Mouse (Mus musculus): ENCODE measurements around the gene Gpam. TPM values are rescaled to one million over a fixed set of nuclear protein-coding genes. Genes with fewer than 3 reads are reported as not detected.

The Gpam gene
- total RNA-seq, 2 experiments from 2014 or later: 192 to 213 TPM

DNA sequence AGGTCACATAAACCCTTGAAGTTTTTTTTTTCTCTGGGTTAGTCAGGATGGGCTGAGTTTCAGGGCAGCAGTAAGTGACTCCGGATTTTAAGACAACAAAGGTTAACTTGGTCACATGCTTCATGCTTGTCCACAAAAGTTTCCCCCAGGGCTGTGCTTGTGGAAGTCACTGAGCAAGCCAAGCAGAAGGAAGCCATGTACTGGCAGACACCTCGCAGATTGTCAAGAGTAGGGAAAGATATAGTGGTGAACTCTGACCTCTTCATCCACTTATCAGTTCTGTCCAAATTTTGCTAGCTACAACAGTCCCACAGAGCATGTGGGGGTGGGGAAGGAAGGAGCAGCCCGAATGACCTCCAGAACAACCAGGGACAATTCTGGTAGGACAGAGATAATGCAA lies 19.1 kb downstream of the Gpam start:
- DNase-seq (ENCODE audit: low spot score in 2 of 2): no peak

DNA sequence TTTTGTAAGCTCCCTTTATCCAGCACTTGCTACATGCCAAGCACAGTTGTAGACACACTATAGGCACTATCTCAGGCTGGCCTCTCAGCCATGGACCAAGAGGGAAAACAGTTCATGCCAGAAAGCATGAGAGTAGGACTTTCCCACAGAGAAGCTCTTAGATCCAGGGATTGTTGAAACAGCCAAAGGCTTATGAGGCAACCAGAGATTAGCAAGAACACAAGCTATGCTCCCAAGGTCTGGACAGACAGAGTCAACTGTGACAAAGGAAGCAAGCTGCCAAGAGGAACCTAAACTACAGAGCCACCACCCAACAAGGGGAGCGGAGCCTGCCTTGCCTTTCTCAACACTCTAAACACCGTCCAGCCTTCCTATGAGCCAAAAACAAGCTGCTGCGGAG lies 21.1 kb downstream of the Gpam start:
- DNase-seq (ENCODE audit: low spot score in 2 of 2): no peak

DNA sequence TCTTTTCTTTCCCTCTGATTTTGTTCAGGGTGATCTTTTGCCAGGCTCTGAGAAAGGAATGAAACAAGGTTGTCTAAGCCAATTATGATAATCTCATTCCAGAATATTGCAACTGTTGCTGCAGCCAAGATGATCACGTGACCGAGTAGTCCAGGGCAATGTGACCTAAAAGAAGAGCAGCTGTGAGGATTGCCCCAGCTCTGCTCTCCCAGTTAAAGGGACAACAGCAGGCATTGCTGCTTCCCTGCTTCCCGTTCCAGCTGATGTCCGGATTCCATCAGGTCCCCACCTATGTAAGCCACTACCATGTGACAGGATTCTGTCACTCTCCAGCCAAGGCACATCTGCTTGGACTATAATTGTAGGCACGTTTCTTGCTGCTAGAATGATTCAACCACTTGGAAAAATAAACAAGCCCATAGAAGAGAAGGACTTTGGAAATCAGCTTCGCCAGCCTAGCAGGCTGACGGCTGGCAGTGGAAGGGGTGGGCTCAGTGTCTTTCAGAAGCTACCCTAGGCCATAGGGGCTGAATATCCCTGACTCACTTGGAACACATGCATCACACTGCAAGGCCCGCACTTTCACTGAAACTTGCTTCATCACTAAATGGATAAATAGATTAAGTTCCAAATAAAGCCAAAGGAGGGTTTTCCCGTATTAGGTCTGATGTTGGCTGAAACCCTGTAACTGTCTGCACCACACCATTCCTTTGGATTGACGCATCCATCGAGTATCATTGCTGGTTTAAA lies 23.8 kb downstream of the Gpam start:
- DNase-seq (ENCODE audit: low spot score in 2 of 2): no peak

DNA sequence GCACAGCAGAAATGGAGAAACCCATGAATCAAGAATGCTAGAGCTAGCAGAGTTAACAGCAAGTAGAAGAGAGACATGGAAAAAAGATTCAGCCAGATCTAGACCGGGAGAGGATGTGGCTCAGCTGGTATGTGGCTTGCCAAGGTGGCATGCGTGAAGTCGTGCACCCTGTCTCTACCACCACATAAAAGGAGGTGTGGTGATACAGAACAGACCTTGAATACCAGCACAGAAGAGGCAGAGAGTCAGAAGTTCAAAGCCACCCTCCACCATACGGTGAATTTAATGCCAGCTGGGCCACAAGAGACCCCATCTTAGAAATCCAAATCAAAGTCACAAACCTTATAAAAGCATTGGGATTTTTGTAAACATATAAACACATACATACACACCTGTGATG lies 25.4 kb downstream of the Gpam start:
- DNase-seq (ENCODE audit: low spot score in 2 of 2): no peak

DNA sequence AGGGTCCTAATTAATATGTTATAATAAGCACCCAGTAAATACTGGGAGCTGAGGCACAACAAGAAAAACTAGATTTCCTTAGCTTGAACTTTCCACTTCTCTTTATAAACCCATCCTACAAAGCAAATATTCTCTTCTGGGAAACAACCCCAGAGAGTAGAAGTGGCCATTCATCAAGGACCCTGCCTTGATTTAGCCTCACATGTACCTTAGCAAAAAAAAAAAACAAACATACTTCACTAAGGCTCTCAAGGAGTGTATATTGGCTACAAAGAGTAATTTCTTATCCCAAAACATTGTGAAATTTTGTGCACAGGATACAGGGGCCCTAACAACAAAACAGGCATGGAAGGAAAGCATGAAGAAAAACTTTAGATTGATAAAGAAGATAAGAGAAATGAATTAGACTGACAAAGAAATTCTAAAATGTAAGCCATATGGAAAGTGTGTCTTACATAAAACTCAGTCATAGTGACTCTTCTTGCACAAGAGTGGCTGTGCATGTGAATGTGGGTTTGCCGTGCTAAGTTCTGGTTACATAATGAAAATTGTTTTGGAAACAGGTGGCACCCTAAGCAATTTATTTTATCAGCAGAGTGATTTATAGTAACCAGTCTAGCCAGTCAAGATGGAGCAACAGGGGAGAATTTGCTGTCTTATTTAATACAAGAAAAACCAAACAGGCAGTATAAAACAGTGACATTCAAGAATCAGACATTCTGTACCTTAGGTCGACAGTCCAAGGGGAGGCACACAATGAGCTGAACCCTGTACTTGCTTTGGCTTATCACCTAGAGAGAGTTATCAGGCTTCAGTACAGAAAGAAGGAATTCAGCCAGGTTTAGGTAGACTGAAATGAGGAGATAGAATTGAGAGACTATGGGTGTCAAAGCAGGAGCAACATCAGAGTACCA lies 26.6 kb downstream of the Gpam start:
- no peak for DNase-seq (ENCODE audit: low spot score in 2 of 2)

DNA sequence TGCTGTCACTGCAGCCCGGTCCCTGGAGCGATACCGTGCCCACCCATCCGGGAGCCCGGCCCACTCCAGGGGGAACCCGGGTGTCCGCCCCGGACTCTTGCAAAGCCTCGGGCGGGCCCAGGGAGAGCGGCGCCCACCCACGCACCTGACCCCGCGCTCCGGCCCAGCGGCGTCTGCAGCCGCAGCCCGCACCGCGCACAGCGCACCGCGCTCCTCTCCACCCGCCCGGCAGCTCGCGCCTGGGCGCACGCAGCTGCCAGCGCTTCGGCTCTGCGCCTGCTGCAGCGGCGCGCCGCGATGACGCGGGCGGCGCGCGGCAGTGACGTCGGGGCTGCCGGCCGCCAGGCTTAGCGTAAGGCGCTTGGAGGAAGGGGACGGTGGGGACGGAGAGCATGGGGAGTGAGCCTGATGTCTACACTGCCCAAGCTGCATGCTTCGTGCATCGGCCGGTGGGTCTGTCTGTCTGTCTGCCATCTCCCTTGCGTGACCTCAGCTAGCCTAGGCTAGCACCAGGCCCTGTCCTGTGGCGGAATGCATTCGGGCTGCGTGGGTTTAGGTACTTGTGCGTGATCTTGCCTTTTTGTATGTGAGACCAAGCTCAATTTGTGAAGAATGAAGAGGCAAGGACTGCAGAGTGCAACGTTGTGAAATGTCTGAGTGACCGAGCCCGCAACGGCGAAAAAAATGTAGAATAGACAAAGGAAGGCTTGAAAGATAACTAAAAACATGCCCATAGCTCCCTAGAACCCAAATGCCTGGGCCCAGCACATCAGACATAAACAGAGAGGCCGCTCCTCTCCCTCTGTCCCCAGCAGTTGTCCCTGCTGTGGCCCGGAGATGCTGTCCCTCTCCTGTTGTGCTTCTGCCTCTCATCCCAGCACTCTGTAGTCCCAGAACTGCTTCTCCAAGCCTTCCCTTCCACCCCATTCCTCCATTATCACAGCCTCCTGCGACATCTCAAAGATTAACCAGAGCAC lies 27.6 kb downstream of the Gpam start:
- DNase-seq (ENCODE audit: low spot score in 2 of 2): peak; percentile 60 to 63

DNA sequence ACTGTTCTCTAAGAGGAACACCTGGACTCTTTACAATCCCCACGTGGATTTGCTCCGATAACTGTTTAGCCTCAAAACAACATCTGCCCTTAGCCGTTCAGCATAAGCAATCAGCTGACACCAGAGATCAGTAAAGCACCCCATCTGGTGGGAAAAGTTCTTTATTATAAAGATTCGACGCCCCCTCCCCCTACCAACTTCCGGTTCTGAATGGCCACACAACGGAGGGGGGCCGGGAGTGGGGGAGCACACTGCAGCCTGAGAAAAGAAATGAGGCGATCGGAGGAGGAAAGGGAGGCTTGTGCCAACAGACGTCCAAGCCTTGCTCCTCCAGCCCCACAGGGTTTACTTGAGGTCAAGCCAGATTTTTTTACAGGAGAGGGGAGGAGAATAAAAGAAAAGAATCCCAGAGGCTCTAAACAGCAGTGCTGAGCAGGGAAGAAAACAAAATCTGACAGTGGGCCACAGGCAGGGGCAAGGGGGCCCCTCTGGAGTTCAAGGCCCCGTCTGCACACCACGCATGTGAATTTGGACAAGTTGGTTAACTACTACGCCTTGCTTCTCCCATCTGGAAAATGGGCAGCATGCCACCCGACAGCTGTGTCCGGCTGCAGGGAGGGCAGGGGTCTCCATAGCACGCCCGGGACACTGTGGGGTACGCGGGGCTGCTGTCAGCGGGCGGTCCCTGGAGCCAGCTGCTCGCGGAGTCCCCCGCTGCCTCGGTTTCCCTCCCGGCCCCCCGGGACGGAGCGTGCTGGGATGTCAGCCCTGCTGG lies 28.4 kb downstream of the Gpam start:
- DNase-seq (ENCODE audit: low spot score in 2 of 2): peak in 1 of 2 experiments; percentile 33

DNA sequence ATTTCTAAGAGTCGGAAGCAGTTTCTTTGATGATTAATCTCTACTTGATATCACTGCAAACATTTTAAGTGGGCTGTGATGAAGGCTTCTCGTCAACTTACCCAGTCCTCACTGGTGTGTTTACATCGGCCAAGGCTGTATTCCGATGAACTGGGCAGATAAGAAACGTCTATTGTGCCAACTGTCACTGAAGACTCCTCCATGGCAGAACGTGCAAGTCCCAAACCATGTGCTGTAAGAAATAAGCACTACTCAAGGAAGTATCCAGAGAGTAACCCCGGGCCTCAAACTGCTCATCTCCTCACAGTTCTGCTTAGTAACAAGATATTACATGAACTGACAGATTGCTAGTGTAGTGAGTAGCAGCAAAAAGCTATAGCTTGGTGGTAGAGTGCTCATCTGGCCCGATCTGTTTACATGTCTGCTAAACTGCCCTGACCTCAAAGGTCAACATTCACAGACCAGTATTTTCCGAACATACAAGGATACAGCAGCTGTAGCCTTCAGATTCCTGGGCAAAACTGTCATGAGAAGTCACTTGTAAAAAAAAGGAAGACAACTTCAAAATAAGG lies 29.6 kb downstream of the Gpam start:
- no peak for DNase-seq (ENCODE audit: low spot score in 2 of 2)

DNA sequence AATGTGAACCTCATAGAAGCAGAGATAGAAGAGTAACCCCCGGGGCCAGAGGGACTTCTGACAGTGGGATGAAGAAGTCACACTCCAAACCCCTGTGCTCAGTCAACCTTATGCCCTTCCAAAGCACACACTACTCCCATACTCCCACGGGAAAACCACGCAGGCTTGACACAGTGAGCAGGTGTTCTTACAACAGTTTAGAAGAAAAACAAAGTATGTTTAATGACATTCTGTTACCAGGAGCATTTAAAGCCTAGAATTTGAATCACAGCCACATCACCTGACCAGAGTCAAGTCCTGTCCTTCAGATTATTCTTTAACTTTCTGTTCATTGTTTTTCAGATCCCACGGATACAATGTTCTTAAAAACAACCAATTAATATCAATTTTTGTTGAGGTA lies 30.4 kb downstream of the Gpam start:
- no peak for DNase-seq (ENCODE audit: low spot score in 2 of 2)

DNA sequence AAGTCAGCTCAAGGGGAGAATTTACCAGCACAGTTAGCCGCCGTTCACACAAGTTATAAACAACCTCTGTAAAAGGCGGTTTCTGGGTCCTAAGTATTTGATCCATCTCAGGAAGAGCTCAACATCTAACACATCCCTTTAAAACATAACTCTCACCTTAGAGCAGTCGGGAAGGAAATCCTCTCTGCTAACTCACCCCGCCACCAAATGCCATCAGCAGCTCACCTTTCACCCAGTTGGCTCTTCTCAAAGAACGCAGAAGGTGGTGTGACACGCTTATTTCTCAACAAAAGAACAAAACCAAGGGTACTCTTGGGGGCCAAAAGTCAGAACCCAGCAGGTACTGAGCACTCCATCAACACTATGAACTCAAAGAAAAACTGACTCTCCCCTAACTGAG lies 31.5 kb downstream of the Gpam start:
- DNase-seq (ENCODE audit: low spot score in 2 of 2): no peak

DNA sequence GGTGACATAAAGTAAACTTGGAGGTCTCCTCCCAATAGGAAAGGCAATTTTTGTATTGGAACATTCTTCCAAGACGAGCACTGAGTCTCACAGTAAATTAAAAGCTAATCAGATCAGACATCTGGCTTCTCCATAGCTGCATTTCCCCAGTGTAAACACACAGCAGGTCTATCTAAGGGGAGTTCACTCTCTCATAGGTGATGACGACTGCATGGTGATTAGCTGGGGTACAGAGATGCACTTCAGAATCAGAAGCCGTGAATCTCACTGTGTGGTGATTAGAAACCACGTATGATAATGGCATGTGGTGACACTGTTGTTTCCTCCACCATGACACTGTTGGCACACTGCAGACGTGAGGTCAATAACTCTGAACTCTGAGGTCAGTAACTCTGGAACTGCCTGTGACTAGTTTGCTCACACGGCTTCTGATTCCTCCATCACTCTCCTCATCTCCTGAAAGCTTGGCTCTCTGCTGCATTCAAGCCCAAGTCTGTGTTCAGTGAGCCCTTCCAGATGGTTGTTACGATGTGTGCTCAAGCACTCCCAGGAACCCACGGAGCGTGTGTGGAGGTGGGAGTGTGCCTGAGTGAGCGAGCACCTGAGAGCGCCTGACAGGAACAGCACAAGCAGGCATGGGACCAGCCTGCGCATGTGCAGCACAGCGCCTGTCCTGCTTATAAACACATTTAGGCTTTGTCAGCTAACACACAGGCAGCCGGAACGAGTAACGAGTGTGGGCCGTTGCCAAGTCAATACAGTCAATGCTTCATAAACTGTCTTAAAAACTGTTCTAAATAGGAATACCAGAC lies 35.2 kb downstream of the Gpam start:
- no peak for DNase-seq (ENCODE audit: low spot score in 2 of 2)

DNA sequence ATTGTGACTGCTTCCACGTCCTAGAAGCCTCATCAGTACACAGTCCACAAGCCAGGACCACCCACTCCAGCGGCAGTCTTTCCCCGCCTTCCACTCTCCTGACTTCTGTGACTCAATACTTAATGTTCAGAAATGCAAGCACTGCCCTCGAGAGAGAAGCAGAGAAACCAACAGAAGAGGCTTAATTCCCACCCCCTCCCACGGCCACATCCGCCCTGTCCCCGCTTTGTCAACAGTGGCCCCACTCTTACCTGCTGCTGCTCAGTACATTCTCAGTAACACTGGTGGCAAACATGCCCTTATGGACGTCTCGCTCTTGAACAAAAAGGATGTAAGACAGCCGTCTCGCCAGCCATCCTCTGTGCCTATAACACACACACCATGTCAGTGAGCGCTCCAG lies 36.2 kb downstream of the Gpam start:
- DNase-seq (ENCODE audit: low spot score in 2 of 2): no peak

DNA sequence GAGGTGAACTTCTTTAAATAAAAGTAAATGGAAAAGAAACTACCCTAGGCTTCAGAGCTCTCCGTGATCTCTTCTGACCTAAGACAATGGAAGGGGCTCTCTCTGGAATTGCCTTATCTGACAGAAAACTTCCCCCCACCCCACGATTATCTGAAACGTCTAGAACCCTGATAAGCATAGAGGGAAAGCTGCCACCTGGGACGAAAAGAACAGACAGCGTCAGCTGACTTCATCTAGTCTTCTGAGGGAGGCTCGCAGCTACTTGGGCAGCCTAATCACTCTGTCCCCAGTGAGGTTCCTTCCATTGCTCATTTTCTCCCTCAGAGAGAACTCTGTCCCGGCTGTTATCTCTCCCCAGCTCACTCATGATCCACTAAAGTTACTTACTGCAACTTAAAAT lies 36.9 kb downstream of the Gpam start:
- no peak for DNase-seq (ENCODE audit: low spot score in 2 of 2)

DNA sequence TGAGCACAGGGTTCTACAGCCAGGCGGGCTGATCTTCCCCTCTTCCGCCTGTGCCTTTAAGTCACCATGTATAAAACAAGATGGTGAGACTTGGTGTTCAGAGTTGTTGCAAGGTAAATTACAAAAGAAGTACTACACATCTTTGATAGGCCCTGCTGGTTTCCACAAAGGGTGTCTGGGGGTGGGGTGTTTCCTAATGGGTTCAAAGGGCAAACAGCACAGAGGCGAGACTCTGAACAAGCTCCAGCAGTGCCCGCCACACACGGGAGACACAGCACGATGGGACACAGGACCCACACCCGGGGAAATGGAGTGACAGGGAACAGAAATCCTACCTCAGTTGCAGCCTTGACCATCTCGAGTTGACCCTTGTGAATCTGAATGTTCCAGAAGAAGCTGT lies 39.3 kb downstream of the Gpam start:
- DNase-seq (ENCODE audit: low spot score in 2 of 2): no peak

DNA sequence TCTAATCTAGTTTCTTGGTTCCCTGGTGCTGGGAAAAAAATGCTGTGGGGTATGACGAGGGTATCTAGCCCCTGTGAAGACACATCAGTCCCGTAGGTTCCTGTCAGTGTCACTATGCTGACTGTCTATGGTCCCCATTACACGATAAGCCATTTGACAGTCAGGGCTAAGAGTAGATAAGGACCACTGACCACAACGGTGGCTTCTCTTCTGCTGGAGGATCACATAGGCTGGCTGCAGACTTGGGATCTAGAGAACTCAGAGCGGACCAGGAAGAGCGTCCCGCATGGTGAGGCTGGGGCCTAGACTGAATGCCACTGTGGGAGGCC lies 41.2 kb downstream of the Gpam start:
- no peak for DNase-seq (ENCODE audit: low spot score in 2 of 2)

DNA sequence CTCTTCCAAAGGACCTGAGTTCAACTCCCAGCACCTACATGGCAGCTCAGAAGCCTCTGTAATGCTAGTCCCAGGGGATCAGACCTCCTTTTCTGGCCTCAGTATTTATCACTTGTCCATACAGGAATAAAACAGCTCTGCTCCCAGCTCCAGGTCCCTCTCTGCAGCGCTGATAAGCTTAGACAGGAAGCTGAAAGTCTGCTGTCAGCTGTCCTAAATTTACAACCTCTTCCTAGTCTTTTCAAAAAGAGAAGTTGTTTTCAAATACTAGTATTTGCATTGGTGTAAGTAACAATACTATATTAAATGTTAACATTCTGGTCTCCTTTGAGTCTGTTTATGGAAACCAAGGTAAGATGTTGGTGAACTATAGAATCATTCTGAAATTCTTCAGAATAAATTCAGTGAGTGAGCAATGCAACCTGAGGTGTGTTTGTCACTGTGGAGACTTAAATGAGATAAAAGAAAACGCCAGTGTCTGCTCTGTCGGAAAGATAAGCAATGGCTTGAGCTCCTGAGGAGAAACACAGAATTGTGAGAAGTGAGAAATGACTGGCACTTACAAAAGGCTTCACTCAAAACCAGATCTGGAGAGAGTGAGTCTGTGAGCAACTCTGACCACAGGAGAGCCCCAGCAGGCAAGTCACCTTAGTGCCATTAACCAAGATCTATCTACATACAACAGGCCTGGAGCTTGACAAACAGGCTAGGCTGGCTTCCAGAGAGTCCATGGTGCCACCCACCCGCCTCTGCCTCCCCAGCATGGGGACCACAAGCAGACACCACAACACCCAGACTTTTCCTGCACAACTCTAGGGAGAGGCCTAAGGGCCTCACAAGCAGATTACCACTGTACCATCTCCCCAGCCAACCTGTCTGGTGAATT lies 41.8 kb downstream of the Gpam start:
- no peak for DNase-seq (ENCODE audit: low spot score in 2 of 2)

DNA sequence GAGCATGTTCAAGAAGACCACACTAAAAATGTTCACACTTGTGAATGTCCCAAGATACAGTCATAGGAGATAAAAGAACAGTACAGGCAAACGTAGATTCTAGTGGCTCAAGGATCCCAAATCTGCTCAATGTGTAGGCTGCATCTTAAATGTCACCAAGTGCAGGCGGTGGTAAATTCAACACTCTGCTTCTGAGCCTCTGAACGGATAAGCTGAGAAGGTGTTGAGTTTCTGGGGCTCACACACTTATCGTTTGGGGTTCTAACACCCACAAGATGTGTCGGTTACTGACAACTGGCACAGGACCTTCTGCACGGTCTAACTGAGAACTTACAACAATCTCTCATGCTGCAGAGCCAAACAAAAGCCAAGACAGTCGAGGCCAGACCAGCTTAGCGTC lies 50.2 kb downstream of the Gpam start:
- no peak for DNase-seq (ENCODE audit: low spot score in 2 of 2)

DNA sequence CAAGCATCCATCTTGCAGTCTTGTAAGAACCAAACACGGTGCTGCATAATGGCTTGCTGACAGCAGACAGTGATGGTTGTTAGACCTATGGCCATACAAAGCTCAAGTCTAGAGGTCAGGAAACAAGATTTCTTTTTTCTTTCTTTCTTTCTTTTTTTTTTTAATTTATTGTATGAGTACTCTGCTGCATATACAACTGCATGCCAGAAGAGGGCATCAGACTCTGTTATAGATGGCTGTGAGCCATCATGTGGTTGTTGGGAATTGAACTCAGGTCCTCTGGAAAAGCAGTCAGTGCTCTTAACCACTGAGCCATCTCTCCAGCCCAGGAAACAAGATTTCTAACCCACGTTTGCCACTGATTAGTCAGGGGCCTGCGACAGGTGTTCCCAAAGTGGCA lies 54.0 kb downstream of the Gpam start:
- no peak for DNase-seq (ENCODE audit: low spot score in 2 of 2)

DNA sequence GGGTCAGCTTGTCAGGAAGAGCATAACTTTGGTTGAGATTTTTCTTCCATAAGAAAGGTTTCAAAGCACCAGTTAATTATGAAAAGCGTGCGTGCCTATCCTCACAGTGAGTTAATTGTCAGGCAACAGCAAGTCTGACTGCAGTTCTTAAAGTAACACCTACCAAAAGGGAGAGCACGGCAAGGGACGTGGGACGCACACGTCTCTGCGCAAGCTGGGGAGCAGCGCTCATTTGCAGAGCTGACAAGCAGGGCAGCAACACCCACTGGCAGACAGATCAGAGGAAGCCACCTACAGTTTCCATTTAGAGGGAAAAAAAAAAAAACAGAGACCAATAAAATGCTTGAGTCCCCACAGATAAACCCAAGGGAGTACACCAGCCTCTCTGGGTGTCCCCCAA lies 58.0 kb downstream of the Gpam start:
- no peak for DNase-seq (ENCODE audit: low spot score in 2 of 2)

All from adrenal gland, postnatal 4 days (tissue).